Mouse (Mus musculus): ENCODE data around the gene Spata25.

Gene Spata25

GRCm38 (mm10) chr2:164783926-164784581 is 44.3 kb downstream of the Spata25 start:
- DNase-seq (ENCODE audit: low read depth, low spot score), result no peak

- DNase-seq (ENCODE audit: low read depth, low spot score), result peak; percentile 94
Measured at GRCm38 (mm10) chr2:164781876-164782275, 46.5 kb downstream of the Spata25 start.

DNA sequence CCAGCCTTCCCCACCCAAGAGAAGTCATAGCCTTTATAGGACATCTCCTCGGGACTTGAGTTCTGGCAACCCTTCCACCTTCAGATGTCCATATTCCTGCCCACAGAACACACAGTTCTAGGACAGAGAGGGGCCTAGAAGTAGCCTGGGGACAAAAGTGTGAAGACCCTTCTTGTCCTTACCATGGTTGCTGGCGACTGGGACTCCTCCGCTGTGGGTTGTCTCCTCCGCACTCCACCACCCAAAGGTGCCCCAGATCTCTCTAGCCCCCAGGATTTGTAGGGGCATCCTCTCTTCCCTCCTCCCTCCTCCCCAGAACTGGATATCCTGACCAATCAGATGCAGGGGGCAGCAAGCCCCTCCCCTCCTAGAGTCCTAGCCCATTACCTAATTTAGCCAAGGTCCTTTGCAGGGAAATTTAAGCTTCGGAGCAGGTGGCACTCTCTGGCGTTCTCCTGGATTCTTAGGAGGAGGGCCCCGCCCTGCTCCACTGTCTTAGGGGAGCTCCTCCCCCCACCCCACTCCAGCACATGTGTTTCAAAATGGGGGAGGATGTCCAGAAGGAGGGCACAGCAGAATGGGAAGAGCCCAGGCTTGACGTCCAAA is 48.8 kb downstream of the Spata25 start, which contains the start of gene Tnnc2:
Gene Tnnc2 (minus strand): TSS at position 487 of the 606 bp plus-strand sequence.
- DNase-seq (ENCODE audit: low read depth, low spot score), result peak; percentile 97

DNA sequence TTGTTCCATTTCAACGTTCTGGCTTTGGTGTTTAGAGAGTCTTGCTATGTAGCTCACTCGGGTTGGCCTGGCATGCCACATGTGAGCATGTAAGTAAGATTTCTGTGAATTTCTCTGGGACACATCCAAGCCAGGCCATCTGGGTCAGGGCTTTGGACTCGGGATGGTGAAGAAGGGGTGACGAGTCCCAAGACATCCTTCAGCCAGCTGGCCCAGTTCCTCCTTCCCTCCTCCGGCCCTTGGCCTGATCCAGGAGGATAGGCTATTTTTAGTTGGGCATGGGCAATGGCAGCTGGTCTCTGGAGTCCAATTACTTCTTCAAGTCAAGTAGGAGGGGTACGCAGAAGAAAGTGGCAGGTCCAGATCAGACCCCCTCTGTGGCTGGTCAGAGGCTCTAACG is 49.5 kb downstream of the Spata25 start:
- DNase-seq (ENCODE audit: low read depth, low spot score), result peak; percentile 93

DNA sequence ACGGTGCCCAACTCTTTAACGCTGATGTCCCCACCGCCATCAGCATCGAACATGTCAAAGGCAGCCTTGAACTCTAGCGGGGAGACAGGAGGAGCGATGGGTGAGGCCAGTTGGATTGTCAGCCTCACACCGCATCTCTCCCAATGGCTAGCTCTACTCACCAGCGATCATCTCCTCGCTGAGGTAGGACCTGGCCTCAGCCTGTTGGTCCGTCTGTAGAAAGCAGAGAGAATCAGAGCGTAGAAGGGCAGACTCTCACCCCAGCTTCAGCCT is 50.4 kb downstream of the Spata25 start:
- DNase-seq (ENCODE audit: low read depth, low spot score), result no peak

DNA sequence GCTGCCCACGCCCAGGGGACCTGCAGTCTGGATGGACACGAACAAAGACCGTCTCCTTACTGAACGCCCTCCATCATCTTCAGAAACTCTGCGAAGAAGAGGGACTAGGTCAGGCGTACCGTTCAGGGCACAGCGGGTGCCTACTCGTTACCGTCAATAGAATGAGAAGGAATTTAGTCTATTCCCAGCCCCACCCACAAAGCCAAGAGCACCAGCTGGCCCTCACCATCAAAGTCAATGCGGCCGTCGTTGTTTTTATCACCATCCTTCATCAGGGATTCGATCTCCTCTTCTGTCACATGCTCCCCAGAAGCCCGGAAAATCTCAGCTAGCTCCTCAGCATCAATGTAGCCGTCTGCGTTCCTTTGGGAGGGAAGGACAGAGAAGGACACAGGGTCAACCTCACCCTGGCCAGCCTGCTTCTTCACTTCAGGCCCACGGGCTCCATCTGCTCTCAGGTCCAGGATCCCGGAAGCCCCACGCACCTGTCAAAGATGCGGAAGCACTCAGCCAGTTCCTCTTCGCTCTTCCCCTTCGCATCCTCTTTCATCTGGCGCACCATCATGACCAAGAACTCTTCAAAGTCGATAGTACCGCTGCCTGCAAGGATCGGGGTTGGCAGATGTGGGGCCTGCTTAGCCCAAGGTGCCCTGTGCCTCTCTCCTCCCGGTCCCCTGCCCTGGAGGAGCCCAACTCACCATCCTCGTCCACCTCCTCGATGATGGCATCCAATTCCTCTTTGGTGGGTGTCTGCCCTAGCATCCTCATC is 50.9 kb downstream of the Spata25 start:
- no peak for DNase-seq (ENCODE audit: low read depth, low spot score)

DNA sequence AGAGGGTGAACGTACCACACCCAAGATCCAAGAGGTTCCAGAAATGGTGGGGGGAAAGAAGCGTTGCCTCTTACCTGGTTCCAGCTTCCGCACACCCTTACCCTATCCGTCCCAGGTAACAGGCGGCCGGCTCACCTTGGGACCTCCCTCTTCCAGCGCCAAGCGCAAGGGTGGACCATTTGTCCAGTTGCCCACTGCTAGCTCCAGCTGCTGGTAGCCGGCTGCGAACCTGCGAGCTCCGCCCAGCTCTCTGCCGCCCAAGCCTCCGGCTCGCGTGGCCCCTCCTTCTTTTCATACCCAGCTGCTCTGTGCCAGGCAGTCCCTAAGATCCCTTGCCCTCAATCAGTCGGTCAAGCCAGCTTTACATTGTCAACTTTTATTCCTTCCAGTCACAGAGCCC is 51.5 kb downstream of the Spata25 start:
- no peak for DNase-seq (ENCODE audit: low read depth, low spot score)
